Mouse (Mus musculus) embryo, embryonic 11 days (tissue): ENCODE data around the gene Nkd2.
A peak's percentile ranks its signal among the peaks of the same experiment; 100 is the strongest.

Experiments
- DNase-seq: peaks from one replicate; pipeline ENCODE4 v3.0.0-alpha.2; 2015

Gene Nkd2

DNA sequence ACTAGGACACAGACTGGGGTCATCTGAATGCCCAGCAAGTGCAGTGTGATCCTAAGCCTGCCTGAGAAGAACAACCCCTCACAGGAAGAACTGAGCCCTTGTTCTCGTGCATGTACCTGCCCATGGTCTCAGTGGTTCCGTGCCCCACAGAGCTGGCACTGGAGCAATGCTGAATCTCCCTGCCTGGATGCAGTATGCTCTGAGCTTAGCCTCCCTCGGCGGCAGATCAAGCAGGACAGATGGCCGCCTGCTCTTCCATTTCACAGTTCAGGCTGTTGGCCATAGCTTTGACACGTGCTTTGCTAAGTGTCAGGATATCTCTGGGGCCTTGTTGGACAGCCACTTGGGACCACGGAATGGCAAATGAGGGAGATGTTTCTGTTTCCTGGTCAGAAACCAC lies 33.2 kb downstream of the Nkd2 start:
- DNase-seq = no peak

DNA sequence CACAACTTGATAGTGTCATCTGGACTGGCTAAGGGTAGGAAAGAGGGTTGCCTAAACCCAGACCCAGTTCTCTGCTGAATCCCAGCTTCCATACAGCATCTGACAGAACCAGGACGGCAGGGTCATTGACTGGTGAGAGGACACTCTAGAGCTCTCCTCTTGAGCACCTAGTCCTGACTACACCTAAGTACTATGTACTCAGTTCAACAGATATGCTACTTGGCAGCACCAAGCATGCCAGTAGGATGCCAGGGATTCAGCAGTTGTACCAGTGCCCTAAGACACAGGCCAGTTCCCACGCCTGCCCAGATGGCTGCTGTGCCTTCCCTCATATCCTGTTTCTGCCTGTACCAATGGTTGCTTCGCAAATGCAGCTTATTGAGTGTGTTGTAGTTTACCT lies 34.5 kb downstream of the Nkd2 start:
- no peak for DNase-seq

DNA sequence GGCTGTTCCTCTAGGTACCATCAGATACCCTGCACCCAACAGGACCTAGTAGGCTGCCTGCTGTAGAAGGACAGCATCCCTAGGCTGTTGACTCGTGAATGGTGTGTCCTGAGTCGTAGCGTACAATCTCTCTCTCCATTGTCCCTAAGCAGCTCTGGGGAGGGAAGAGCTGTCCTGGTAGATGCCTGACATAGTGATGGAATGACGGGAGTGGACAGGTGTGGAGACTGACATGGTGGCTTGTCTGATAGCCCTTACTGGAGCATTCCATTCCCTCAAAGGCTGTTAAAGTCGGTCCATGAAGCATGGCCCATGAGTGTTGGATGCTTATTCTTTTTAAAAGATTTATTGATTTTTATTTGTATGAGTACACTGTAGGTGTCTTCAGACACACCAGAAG lies 42.5 kb downstream of the Nkd2 start:
- no peak for DNase-seq

DNA sequence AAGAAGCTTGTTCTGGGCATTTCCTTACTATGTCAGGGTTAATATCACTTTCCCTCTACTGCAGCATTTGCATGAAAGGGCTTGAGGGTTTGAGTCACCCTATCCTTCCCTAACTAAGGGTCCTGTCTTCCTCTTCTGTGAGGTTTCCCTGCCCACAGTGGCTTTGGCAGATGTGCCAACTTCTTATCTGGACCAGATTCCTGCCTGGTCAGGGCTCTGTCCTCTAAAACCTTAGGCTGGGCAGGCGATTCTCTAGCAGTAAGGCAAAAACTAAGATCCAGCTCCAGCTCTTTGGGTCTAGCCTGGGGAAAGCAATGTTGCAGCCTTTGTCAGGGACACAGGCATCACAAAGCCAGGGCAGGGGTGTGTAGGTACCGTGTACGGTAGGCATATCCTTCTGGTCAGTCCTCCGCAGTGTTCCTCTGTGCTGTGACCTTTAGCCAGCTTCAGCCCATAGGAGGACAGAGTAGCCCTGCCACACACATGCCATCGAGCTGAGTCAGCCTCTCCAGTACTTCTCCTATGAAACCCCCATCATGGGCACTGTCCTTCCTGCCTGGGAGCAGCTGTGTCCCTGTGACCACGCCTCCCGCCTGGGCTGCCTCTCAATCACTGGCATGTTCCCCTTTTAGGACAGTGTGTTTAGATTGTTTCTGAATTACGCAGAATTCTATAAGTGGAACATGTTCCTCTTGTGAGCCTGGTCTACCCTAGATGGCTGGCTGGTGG lies 43.8 kb downstream of the Nkd2 start:
- DNase-seq = no peak

DNA sequence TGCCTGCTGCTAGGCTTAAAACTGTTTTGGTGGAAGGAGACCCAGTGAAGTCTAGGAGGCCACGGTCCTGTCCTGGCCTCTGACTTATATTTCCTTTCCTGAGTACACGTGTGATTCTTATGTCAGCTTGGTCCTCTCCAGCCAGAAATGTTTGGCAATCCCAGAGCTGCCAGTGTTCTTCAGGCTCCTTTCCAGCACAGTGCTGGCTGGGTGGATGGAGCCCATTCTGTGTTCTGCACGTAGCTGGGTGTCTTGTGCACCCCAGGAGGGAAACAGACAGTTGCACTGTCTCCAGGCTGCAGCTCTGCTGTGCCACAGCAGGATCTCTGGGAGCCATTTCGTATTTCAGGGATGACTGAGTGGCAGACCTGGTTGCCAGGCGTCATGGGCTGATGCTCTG lies 48.3 kb downstream of the Nkd2 start:
- DNase-seq = no peak

DNA sequence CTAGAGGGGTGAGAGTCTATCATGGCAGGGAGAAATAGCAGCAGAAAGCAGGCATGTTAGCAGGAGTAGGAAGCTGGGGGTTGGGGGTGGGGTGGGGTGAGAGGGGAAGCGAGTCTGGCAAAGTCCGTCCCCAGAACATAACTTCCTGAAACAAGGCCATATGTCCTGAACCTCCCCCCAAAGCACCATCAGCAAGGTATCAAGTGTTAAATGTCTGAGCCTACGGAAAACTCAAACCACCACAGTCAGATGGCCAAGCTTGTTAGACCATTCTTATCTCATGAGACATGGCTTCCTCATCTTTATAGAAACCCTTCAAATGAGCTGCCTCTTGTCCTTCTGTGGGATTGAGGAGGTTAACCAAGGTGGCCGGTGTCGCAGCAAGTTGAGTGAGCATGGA lies 54.3 kb downstream of the Nkd2 start:
- no peak for DNase-seq

DNA sequence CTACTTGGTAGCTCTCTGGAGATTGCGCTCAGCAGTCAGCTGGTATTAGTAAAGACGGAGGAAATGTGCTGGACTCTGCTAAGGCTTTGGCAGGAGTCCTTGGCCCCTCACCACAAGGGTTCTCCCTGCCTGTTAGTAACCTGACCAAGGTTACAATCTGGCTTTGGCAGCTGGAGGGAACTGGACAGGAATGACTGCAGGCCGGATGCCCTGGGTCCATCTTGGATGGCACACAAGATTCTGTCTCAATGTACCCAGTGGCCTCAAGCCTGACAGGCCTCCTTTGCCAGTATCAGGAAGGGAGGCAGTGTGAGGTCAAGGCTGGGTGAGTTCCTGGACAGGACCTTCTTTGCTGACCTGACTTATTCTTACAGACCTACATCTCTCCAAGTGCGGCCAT lies 55.3 kb downstream of the Nkd2 start:
- no peak for DNase-seq

DNA sequence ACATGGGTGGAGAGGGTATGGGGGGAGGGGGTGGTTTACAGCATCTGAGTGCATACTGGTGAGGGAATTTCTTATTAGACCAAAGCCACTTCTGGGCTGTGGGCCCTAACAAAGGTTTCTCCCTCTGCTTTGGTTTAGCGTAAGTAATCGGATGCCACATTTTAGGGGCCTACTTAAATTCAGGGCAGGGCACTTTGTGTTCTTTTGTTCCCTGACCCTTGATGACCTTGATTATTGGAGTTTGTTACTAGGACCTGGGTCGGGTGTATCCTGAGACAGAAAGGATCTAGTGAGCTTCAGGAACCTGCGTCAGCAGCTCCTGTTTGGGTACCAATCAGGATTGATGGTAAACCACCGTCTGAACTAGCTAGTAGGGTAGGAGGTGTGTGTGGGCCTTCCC lies 64.9 kb downstream of the Nkd2 start:
- DNase-seq = peak; percentile 4

DNA sequence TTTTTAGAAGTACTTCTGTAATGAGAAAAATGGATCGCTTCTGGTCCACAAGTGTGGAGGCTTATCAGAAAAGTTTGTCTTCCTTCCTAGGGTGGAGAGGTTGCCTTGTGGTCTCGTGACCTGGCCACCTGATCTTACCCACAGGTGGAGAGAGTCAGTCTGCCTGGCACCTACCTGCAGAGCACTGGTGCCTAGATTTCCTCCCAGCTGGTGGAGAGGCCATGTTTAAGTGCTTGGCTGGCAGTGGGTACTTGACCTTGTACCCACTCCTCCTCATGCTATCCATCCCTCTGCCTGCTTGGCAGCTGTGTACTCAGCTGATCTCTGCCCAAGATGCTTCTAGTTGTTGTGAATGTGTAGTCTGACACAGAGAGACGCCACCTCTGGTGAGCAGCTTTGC lies 69.9 kb downstream of the Nkd2 start:
- no peak for DNase-seq

DNA sequence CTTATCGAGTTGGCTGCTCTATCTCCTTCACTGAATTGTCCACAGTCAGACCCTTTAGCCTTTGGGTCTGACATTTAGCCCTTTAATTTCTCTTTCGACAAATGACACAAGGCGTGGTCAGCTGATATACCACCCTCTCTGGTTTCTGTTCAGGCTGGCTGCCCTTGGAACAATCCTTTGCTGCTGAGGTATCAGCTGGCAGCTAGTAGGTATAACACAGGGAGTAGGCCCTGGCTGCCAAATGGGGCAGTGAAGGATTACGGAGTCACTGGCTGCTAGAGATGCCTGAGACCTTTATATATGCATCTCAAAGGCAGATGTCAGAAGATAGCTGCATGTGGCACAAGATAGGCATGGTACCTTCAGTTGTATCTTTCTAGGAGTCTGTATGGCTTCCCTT lies 71.6 kb downstream of the Nkd2 start:
- no peak for DNase-seq

DNA sequence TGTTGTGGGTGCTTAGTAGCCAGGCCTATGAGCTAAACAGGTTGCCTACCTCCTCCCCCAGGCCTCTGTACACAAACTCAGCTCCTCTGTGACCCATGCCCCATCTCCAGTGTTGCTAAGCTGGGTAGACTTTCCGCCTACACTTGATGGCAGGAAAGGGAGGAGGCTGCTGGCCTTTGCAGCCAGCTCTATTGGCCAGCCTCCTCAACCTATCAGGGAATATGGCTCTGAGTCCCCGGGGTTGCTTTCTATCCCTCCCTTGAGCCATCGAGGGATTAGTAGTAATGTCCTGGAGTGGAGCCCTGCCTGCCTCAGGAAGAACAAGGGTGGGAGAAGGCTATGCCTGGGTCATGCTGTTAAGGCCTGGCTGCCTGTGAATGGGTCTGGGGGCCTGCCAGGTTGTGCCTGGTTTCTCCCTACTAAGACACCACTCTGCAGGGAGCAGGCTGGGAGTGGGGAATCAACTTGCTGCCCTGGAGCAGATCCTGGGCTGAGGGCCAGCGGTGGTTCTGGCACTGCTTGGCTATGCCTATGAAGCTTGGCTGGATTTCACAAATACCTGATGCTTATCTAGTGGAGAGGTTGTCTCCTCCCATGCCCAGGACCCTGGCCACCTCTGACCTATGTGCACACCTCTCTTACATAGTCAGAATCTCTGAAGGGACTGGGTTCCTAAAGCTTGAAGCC lies 73.8 kb downstream of the Nkd2 start:
- DNase-seq = no peak

DNA sequence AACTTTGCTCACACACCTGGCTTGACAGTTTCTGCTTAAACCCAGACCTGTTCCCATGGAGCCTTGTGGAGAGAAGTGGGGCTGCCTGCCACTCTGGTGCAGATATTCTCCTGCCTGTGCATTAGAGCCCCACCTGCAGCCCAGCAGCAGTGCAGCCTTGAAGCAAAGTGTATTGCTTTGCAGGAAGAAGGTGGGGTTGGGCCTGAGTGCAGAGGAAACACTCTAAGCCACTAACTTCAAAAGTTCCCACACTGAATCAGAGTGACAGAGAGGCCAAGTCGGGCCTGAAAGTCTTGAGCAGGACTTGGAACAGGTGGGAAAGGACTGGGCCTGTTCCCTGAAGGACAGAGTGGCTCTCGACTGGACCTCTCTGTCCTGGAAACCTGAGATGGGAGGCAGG lies 74.8 kb downstream of the Nkd2 start:
- DNase-seq = no peak

DNA sequence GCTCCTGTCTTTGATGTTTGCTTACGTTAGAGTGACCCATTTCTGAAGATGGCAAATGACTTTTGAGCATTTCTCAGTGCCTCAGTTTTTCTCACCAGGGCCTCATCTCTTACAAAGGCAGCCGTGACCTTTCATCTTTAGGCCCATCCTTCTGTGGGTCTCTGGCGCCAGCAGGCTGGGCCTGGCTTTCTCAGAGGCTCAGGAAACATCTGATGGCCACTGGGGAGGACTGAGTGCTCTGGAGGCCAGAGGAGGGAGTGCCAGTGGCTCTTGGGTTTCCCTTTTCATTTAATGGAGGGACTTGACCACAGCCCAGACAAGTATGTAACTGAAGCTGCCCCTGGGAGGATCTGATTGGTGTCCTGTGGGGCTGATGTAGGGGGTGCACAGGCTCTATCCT lies 76.3 kb downstream of the Nkd2 start:
- no peak for DNase-seq

DNA sequence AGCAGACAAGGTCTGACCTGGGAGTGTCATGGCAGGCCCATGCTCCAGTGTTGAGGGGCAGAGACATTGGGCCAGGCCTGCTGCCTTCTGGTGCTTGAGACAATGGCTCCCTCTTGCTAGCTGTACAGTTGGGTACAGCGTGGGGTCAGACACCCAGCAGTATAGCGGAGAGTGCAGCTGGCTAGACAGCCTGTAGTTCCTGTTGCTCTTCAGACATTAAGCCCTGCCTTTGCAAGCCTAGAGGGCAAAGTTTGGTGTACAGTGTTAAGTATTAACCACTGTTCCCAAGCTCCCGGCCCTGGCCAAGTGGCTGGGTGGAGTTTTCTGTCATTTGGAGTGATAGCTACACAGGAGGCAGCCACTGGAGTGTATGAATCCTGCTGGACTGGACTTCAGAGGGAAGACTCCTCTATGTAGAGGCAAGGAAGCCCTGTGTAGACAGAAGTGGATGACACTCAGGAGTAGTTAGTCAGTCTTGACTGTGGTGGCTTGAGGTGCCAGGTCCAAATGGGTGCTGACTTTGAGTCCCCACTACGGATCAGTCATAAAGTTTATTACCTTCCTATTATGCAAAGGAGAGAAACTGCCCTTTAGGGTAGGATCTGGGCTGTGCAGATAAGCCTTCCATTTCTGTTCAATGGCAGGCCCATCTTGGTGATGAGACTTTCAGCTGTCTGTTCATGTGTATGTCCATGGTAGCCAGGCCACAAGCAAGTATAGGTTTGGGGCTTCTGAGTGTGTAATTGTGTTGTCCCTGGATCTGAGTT lies 77.3 kb downstream of the Nkd2 start:
- no peak for DNase-seq
